Mouse (Mus musculus): ENCODE data around the gene Svbp.

- no peak for TF ChIP-seq CTCF (IDR thresholded peaks at IDR 0.05; ENCODE audit: low read depth)
- TF ChIP-seq EP300 (IDR thresholded peaks at IDR 0.05; ENCODE audit: low read depth) = no peak
Observed at GRCm38 (mm10) chr4:119198105-119198504, 3.0 kb downstream of the Svbp start.
